Mouse (Mus musculus) lung, adult 2 months (tissue): ENCODE measurements around the gene Rbm15b. TPM values are rescaled to one million over a fixed set of nuclear protein-coding genes. Genes with fewer than 3 reads are reported as not detected.

Experiments used
- DNase-seq: peaks from one replicate; pipeline ENCODE4 v3.0.0; 2022
- H3K4me1 ChIP-seq: fragments of 200-500 bp; 2 replicates; pipeline ENCODE4 v1.6.1; 2011; ENCODE audit warnings: low read length; ENCODE audit not compliant: control insufficient read depth, insufficient read depth
- H3K4me3 ChIP-seq: fragments of 200-500 bp; replicated peaks from 2 replicates; pipeline ENCODE3; 2011; ENCODE audit warnings: low read depth, mild to moderate bottlenecking, control low read depth, low read length; ENCODE audit errors: extremely low read depth
- CTCF ChIP-seq: fragments of 200-500 bp; IDR thresholded peaks from 2 replicates; pipeline ENCODE4 v1.5.1; 2011; ENCODE audit warnings: mild to moderate bottlenecking, low read length, control low read depth; ENCODE audit not compliant: insufficient read depth
- POLR2A ChIP-seq: fragments of 200-500 bp; IDR thresholded peaks from 2 replicates; pipeline ENCODE4 v1.6.1; 2011; ENCODE audit warnings: low read depth, mild to moderate bottlenecking, control low read depth, low read length, borderline replicate concordance; ENCODE audit errors: extremely low read depth
- WGBS: fragments of 180-500 bp; shearing (Covaris S2); methylation state at CpG from one replicate; pipeline ENCODE4 v1.1.7; 2018; 5-methylcytosine and 5-hydroxymethylcytosine counted together
- polyA plus RNA-seq: library from polyadenylated mRNA; depleted of rRNA; stranded (reverse); fragments of >200 nt; gene quantifications from 2 replicates; pipeline ENCODE4 v1.2.3, GENCODE M21; 2012

Gene Rbm15b
- polyA plus RNA-seq, 1 experiment, result 13.6 TPM

DNA sequence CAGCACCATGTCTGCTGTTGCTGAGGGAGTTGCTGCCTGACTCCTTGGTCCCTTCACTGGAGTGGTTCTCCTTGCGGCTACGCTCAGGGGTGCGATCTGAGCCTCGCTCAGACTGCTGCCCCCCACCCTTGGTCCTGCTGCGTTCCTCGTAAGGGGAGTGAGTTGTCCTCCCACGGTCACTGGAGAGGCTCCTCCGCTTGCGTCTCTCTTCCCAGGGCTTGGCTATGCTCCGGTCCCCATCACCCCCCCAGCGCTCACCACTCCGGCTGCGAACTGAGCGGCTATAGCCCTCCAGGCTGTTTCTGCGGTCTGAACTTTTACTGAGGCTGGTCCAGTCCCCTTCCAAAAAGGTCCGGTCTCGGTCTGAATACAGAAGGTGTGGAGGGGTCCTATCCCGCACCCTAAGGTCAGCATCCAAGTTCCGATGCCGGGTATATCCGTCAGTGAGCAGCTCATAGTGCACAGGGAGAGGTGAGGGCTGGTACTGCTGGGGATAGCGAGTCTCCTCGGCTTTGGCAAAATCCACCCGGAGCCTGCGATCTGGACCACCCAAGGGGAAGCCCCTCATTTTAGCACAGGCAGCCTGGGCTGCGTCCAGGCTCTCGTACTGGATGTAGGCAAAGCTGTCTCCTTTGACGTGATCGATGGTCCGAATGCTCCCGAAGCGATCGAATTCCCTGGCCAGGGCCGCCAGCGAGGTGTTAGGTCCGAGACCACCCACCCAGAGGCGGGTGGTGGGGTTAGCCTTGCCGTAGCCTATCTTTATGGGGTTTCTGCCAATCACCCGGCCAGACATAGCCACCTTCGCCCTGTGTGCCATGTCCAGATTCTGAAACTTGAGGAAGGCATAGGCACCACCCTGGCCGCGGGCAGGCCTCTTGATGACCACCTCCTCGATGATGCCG lies 2.0 kb downstream of the Rbm15b start:
- TF ChIP-seq POLR2A (no peak), CTCF (no peak)
- Histone ChIP-seq H3K4me1 (peaks cover 13% of the 10 kb centered on the region), H3K4me3 (peak overlapping the region; percentile 69)
- 38% methylated on average over 44 of the region's 44 CpGs for WGBS
- no peak for DNase-seq

GRCm38 (mm10) chr9:106884306-106884705 lies 2.9 kb downstream of the Rbm15b start:
- WGBS, result 46% methylated on average over 16 of the region's 16 CpGs
- TF ChIP-seq CTCF (no peak), POLR2A (no peak)
- H3K4me1 ChIP-seq, result peaks cover 11% of the 10 kb centered on the region
- no peak for DNase-seq
- no peak overlapping the region for H3K4me3 ChIP-seq

- TF ChIP-seq CTCF (no peak), POLR2A (no peak)
- Histone ChIP-seq H3K4me3 (no peak overlapping the region), H3K4me1 (peaks cover 11% of the 10 kb centered on the region)
- DNase-seq, result no peak
- WGBS, result 72% methylated on average over 3 of the region's 3 CpGs
These were observed 4.1 kb downstream of the Rbm15b start for GRCm38 (mm10) chr9:106883085-106883484.

DNA sequence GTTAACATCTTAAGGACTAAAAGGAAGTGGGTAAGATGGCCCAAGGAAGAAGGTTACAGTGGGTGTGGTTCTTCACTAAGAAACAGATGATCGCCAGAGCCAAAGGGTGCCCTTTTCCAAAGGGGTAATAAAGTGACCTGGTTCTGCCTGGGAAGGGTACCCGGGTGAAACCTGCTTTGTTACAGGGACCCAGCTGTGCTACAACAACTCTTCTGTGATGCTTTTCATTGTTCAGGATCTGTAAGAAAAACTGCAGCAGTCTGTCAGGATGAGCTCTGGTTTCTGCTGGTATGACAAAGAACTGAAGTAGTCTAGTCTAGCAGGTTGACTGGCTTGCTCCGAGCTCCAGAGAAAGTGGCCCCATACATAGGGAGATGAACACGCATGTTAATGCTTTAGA lies 5.1 kb downstream of the Rbm15b start:
- WGBS, result 51% methylated on average over 4 of the region's 4 CpGs
- H3K4me3 ChIP-seq, result no peak overlapping the region
- no peak for DNase-seq
- TF ChIP-seq CTCF (no peak), POLR2A (no peak)
- peaks cover 9% of the 10 kb centered on the region for H3K4me1 ChIP-seq

GRCm38 (mm10) chr9:106881071-106881755 lies 6.0 kb downstream of the Rbm15b start:
- TF ChIP-seq POLR2A, result no peak
- no peak for TF ChIP-seq CTCF
- 53% methylated on average over 4 of the region's 4 CpGs for WGBS
- no peak for DNase-seq
- H3K4me3 ChIP-seq, result no peak overlapping the region
- H3K4me1 ChIP-seq, result peaks cover 9% of the 10 kb centered on the region

DNA sequence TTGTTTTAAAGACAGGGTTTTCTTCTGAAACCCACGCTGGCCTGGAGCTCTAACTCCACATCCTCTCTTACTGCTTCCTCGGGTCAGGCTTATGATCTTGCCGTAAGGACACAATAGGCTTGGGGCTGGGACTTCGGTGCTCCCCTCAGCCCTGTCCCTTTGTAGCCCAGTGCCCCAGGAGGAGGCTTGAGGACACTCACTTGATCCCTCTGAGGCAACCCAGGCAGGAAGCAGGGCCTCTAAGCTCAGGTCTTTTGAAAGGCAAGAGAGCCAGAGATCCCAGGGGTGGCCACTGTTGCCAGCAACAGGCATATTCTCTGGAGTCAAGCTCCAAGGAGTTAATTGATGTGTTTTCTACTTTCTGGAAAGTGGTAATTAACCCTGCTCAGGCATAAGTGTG lies 7.8 kb downstream of the Rbm15b start:
- WGBS, result 70% methylated on average over 4 of the region's 4 CpGs
- DNase-seq, result no peak
- TF ChIP-seq CTCF (no peak), POLR2A (no peak)
- H3K4me1 ChIP-seq, result no peaks in the 10 kb centered on the region; the same call in 1 of the 2 replicates
- H3K4me3 ChIP-seq, result no peak overlapping the region

GRCm38 (mm10) chr9:106876666-106877065 lies 10.6 kb downstream of the Rbm15b start:
- Histone ChIP-seq H3K4me3 (no peak overlapping the region), H3K4me1 (no peaks in the 10 kb centered on the region; the same call in 1 of the 2 replicates)
- WGBS, result 89% methylated on average over 3 of the region's 3 CpGs
- TF ChIP-seq POLR2A (no peak), CTCF (no peak)
- no peak for DNase-seq

- no peak for DNase-seq
- H3K4me1 ChIP-seq, result no peaks in the 10 kb centered on the region; the same call in 1 of the 2 replicates
- no peak for TF ChIP-seq POLR2A
- TF ChIP-seq CTCF, result no peak
- H3K4me3 ChIP-seq, result no peak overlapping the region
- 82% methylated on average over 5 of the region's 5 CpGs for WGBS
These were observed 13.0 kb downstream of the Rbm15b start for GRCm38 (mm10) chr9:106874216-106874615.

DNA sequence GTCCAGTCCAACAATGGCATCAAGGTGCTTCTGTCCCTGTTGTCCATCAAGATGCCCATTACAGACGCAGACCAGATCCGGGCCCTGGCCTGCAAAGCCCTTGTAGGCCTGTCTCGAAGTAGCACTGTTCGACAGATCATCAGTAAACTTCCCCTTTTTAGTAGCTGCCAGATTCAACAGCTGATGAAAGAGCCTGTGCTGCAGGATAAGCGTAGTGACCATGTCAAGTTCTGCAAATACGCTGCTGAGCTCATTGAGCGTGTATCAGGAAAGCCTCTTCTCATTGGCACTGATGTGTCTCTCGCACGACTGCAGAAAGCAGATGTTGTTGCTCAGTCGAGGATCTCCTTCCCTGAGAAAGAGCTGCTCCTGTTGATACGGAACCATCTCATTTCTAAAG lies 29.2 kb downstream of the Rbm15b start:
- Histone ChIP-seq H3K4me3 (no peak overlapping the region), H3K4me1 (no peaks in the 10 kb centered on the region)
- 89% methylated on average over 11 of the region's 11 CpGs for WGBS
- no peak for DNase-seq
- TF ChIP-seq CTCF (no peak), POLR2A (no peak)

GRCm38 (mm10) chr9:106856664-106857063 lies 30.6 kb downstream of the Rbm15b start:
- WGBS, result 70% methylated on average over 3 of the region's 3 CpGs
- no peak for DNase-seq
- Histone ChIP-seq H3K4me3 (no peak overlapping the region), H3K4me1 (no peaks in the 10 kb centered on the region)
- TF ChIP-seq CTCF, result no peak
- TF ChIP-seq POLR2A, result no peak
